Mouse (Mus musculus) regulatory T cell (primary cell): ENCODE data around the gene Ahnak.

Source experiments
- in situ Hi-C: fragments of 300-600 bp; cut with MboI, MseI; formaldehyde crosslinking; loops from one replicate; pipeline ENCODE4 v1.15.1; 2025; ENCODE audit warnings: high pct_unique_total_duplicates

Ahnak gene

DNA sequence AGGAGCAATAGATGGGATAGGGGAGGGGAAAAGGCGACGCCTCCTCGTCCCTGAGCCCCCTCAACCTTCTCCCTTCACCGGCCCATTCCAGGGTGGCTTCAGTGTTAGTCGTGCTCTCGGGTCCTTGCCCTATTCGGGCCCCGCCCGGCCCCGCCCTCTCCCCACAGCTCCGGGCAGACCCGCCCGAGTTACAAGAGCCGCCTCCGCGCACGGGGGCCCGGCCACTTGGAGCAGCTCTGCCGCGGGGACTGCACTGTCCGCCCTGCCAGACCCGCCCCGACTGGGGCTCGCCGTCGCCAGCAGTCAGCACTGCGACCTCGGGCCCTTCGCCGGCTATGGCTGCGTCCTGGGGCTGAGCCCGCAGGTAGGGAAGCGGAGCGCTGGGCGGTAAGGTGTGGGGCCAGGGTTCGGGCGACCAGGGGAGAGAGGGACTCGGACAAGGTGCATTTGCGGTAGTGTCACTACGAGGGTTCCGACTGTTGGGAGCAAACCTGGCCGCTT lies at the start of gene Ahnak:
TSS of gene Ahnak (plus strand) at position 219 of the 501 bp plus-strand sequence.
- in situ Hi-C loops, result loop anchor here (25.0 kb wide), 1 partner anchor 477 kb away; no protein-coding TSS in a partner anchor

DNA sequence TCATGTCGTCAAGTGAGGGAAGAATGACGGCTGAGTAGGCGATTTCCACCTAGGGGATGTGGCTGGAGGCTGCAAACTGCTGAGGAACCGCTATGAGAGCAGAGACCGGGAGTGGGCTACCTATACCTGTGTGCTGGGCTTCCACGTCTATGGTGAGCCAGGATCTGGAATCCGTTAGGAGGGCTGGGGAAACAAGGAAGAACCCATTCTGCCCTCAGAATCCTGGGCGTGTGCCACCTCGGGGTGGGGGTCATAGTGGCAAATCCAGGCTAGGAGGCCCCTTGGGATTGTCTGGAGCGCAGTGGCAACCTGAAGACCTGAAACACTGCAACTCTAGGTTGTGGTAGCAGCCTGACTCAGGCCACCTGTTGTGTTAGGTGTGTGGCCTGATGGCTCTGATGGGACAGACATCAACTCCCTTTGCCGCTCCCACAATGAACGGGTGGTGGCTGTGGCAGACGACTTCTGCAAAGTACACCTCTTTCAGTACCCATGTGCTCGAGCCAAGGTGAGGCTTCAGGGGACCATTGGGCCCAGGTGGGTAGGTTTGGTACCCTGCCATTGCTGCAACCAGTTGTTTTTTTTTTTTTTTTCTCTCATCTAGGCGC lies 48.5 kb upstream of the Ahnak start:
- in situ Hi-C loops, result no loop called here

DNA sequence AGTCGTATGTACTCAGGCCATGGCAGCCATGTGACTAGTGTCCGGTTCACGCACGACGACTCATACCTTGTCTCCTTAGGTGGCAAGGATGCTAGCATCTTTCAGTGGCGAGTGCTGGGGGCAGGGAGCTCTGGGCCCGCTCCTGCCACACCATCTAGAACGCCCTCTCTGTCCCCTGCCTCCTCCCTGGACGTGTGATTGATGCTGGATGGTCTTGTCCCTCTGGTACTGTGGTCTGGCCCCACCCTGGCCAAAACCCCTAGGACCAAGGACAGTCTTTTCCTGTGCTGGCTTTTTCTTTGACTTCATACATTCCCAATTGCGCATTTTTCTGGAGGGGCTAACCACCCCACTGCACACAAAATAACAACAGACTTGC lies 48.0 kb upstream of the Ahnak start:
- in situ Hi-C loops, result no loop called here

DNA sequence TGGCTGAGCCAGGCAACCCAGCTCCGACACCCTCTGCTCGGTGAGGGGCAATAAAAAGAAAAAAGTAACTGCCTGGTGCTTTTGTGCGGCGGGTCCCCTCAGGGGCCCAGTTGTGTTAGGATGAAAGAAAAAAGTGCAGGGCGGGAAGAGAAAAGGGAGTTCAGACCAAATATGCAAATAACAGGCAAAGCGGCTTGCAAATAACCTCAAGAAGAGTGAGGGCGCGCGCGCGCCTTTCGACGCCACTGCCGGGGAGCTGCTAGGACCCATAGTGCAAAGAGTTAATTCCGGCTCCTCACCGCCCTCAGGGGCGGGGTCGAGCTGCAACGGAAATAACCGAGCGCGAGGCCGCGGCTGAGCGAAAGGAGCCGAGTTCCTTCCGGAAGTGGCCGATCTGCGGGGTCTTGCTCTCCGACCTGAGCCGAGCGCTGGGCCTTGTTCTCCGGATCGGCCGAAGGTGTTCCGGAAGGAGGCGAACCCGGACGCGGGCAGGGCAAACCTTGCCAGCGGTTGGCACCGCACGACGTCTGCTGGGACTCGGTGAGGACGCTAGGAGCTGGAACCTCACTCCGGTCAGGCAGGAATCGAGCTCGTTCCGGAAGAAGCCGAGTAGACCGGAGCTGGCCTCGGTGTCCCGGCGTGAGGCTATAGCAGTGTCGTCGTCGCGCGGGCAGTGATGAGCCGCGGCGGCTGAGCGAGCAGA lies 47.4 kb upstream of the Ahnak start, which contains the start of gene Mta2:
TSS of gene Mta2 (plus strand) at position 361 of the 703 bp plus-strand sequence.
- in situ Hi-C loops, result no loop called here

DNA sequence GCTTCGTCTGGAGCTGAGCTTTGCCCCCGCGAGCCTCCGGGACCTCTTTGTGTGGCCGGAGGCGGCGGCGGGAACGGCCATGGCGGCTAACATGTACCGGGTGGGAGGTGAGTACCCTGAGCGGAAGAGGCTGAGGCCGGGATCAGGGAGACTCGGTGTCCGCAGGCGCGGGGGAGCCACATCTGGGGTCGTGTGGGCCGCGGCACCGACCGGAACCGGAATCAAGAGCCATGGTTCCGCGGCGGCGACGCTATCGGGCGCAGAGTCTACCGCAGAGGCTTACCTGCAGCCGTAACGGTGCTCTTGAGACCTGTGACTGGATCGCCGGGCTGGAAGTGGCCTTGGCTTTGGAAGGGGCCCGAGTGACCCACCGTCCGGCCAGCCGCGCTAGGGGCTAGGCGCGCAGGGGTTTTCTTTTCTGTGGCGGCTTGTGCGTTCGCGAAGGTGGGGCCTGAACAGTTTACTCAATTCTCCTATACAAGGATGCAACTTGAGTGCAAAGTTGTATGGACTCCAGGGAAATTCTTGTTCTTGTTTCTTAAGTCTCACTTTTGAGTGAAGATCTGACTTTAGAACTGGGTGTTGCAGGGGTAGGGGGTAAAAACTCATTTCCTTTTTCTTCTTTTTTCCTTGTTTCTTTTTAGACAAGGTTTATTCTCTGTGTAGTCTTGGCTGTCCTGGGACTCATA lies 46.7 kb upstream of the Ahnak start:
- in situ Hi-C loops, result no loop called here

DNA sequence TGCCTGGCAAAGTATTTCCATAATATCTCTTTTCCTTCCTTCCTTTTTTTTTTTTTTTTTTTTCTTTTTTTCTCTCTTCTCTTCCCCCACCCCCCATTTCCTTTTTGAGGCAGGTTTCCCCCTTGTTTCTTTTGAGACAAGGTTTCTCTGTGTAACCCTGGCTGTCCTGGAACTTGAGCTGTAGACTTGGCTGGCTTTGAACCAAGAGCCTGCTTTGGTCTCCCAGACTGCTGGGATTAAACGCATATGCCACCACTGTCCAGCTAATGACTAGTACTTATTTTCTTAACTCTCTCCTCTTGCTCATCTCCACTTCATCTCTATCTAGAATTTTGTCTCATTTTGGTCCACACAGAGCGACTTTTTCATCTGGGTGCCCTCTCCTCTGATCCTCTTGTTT lies 46.0 kb upstream of the Ahnak start:
- in situ Hi-C loops, result no loop called here

DNA sequence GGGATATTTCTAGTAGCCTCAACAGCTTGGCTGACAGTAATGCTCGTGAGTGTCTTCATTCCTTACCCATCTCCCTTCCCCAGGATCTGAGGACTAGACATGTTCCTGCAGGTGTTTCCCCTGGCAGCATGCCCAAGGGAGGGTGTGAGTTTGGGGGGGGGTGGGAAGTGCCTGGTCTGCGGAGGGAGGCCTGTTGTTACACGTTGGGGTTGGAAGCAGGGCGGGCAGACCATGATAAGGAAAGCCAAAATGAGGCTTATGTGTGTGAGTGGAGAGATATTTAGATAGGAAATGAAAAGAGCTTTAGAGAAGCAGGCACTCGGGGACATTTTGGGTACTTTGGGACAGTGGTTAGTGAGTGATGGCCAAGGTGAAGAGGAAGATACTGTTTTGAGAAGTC lies 45.0 kb upstream of the Ahnak start:
- in situ Hi-C loops, result no loop called here

DNA sequence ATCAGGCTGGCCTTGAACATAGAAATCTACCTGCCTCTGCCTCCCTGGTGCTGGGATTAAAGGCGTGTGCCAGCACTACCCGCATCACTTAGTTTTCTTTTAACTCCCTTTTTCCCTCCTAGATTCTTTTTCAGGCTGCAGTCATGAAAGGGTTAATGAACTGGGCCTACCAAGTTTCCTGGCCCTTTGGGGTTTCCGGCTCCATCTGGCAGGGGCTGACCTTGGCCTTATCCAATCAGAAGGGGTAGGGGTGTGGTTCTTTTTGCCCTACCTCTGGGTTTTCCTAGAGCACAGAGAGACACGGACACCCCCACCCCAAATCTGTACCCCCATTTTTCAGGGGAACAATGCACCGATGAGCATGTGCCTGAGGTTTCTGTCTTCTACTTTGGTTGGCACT lies 44.3 kb upstream of the Ahnak start:
- in situ Hi-C loops, result no loop called here

DNA sequence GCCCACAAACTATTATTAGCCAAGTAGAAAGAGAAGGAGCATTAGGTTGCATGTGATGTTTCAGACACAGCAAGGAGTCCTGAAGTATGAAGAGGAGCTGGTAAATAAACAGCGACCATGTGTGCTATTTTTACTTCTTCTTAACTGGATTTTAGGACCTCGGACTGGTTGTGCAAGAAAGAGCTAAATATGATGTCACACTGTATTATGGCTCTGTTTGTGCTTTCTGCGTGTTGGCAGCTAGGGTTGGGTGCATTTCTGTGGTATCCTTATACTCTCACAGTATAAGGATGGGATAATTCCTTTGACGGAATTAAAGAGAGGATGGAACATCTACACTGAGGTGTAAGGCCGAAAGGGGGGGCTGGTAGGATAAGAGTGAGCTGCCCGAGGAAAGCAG lies 43.8 kb upstream of the Ahnak start:
- in situ Hi-C loops, result no loop called here

DNA sequence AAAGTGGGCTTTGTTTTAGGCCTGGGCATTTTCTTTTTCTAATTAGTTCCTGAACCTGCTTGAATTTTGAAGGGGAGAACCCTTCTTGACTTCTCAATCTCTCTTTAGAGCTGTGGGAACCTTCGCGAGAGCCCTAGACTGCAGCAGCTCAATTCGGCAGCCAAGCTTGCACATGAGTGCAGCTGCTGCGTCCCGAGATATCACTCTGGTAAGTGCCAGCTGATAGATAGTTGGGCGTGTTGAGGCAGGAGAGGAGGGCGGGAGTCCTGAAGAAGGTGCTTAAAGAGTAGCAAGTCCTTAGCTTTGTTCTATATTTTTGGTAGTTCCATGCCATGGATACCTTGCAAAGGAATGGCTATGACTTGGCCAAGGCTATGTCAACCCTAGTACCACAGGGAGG lies 42.2 kb upstream of the Ahnak start:
- in situ Hi-C loops, result no loop called here

DNA sequence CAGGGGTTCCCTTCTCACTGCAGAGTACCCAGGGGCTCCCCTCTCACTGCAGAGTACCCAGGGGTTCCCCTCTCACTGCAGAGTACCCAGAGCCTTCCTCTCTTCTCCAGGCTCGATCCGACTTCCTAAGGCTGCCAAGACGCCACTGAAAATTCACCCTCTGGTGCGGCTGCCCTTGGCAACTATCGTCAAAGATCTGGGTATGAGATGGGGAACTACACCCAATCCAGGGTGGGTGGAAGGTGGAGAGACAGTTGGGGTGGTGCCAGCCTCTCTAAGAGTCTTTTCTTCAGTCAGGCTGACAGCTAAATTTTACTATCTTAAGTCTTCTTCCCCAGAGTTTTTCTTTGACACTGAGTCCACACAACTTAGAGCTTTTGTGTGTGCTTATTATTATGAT lies 38.9 kb upstream of the Ahnak start:
- in situ Hi-C loops, result no loop called here

DNA sequence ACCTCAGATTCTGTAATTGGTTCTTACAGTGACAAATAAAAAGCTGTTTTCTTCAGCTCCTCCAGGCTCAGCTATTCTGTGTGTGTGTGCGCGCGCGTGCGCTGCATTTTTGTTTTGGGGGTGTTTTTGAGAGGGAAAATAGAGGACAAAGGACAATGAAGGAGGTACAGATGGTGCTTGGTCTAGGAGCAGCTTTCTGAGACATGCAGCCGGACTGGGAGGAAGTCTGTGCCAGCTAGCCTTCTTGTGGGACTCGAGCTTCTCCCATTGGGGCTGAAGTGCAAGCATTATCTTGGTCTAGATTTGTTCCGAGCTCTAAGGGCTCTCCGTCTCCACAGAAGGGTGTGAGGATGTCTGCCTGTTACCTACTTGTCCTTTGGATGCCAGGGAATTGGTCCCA lies 36.8 kb upstream of the Ahnak start:
- in situ Hi-C loops, result no loop called here

DNA sequence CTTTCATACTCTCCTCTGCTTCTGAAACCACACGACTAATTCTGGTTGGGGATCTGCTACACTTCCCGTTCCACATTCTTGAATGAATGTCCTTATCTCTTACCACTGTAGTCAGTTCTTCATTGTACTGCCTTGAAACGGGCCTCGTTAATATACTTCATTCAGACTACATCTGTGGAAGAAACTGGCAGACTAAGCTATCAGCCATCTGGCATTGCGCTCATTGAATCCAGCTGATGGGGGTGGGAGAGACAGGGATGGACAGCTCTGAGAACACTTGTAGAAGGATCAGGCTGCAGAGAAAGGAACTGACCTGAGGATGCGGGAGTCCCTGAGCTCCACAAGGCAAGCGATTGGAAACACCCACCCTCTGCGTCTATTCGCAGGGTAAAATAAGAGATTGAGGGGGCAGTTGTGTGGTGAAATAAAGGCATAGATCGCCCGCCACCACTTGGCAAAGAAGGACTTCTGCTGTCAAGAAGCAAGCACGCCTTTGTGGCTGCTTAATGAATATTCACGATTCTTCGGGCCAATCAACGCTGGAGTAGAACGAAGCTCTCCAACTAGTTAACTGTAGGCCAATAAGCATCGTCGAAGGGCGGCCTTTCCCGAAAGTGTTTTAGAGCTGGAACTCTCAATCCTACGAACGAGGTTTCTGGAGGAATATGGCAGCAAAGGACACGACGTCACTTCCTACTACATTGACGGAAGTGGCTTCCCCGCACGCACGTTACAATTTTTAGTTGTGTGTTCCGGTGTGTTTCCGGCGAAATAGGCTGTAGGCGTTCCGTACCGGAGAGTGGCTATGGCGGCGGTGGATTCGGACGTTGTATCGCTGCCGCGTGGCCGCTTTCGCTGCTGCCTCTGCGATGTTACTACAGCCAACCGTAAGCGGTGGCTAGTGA lies 35.7 kb upstream of the Ahnak start, which contains the start of gene Tut1:
TSS of gene Tut1 (plus strand) at position 713 of the 905 bp plus-strand sequence.
- in situ Hi-C loops, result no loop called here

DNA sequence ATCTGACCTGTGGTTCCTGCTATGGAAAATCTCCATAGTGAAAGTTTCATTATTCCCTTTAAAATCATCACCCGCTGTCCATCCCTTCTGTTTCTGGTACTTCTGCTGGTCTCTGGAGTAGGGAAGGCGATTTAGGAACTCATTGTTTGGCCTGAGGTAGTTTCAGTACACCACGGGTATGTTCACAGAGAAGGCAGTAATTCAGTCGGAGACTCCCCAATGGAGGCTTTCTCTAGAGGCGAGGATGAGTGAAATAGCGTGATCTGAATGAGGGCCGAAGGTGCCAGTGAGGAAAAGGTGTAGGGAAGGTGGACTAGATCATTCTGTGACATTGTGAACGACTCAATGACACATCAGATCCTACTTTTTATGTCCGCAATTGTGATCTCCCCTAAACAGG lies 34.9 kb upstream of the Ahnak start:
- in situ Hi-C loops, result no loop called here

DNA sequence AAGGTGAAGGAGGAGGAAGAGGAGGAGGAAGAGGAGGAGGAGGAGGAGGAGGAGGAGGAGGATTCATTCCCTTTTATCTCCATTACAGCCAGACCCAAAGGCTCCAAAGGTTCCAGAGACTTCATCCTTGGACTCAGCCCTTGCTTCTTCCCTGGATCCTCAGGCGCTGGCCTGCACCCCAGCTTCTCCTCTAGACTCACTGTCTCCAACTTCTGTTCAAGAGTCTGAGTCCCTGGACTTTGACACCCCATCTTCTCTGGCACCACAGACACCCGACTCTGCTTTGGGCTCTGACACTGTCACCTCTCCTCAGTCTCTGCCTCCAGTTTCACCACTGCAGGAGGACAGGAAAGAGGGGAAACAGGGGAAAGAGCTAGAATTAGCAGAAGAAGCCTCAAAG lies 26.8 kb upstream of the Ahnak start:
- in situ Hi-C loops, result loop anchor here (5.0 to 10.0 kb wide), 2 partner anchors 57 to 125 kb away; partner anchors contain the start of genes Bscl2 and Gng3

DNA sequence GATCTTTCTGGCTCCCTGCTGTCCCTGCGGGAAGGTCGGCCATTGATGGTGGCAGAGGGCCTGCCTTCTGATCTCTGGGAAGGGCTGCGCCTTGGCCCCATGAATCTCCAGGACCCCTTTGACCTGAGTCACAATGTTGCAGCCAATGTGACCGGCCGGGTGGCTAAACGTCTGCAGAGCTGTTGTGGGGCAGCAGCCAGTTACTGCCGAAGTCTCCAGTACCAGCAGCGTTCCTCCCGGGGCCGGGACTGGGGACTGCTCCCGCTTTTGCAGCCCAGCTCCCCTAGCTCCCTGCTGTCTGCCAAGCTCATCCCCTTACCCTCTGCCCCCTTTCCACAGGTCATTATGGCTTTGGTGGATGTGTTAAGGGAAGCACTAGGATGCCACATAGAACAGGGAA lies 24.0 kb upstream of the Ahnak start:
- in situ Hi-C loops, result loop anchor here (10.0 kb wide), 1 partner anchor 60 kb away; no protein-coding TSS in a partner anchor

DNA sequence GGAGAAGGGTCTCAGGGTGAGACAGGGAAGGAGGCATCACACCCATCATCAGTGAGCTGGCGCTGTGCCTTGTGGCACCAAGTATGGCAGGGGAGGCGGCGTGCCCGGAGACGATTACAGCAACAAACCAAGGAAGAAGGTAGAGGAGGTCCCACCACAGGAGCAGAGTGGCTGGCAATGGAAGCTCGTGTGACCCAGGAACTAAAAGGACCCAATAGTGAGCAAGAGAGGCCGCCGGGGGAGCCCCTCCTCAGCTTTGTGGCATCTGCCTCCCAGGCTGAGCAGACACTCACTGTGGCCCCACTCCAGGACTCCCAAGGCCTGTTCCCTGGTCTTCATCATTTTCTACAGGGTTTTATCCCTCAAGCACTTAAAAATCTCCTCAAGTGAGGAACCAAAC lies 23.3 kb upstream of the Ahnak start:
- in situ Hi-C loops, result loop anchor here (10.0 kb wide), 1 partner anchor 61 kb away; no protein-coding TSS in a partner anchor

DNA sequence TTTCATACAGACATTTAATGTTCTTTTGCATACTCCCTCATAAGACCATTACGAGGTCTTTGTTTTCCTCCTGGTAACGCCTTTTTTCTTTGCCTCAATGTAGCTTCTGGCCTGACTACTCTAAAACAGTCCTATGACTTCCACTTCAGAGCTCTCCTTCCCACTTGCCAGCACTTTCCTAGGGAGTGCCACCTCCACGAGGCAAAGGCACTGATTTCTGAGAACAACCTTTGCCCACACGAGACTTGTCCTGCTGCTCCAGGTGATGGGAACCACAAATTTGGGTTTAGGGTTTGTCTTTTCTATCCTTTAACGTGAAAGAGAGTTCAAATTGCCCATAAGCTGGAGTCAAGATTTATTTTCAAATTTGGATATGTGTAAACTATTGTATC lies 22.9 kb upstream of the Ahnak start:
- in situ Hi-C loops, result loop anchor here (10.0 kb wide), 1 partner anchor 61 kb away; no protein-coding TSS in a partner anchor

DNA sequence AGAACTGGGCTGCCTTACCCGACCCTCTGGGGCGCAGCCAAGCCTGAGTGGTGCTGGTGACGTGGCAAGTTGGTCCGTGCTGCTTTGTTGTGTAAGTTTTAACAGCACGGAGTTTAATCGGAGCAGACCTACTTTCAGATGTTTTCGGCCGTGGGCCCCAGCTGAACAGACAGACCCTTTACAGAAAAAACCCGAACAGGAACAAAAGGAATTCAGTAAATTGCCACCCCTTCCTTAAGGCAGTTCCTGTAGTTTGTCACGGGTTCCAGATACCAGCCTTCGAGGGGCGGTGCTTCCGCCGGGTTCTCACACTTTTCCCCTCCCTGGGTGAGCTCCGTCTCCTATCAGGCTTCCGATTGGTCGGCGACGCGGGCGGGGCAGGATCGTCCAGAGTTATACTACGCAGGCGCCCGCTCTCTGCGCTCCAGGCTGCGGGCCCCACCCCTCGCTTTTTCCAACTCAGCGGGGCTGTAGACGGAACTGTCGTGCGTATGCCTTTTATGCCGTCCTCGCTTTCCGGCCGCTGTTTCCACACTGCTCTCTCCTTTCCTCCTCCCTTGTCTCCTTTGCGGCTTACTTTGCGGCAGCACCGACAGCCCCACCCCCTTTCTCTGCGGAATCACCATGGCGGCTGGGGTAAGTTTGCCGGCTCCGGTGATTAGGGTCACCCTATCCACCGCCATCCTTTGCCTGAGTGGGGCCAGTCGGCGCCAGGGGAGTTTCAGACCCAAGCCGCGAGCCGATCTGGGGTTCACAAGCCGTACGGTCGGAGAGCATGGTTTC lies 22.3 kb upstream of the Ahnak start, which contains the start of gene Eef1g:
TSS of gene Eef1g (plus strand) at position 452 of the 783 bp plus-strand sequence.
- in situ Hi-C loops, result loop anchor here (10.0 kb wide), 1 partner anchor 62 kb away; no protein-coding TSS in a partner anchor

DNA sequence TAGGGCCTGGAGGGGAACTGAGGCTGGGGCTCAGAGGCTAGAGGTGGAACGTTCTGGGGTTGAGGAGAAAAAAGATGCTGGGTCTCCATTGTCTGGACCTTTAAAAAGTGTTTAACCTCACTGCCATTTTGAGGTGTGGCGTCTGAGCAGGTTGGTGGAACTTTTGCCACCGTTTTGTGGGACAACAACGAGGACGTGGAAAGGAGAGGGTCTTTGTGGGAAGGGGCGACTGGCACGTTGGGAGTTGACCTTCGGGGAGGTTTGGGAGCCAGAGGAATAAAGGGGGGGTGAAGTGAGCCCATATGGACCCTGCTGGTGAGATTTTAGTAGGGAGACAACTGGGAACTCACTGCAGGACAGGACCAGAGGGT lies 21.7 kb upstream of the Ahnak start:
- in situ Hi-C loops, result loop anchor here (10.0 kb wide), 1 partner anchor 63 kb away; no protein-coding TSS in a partner anchor
